Mouse (Mus musculus): ENCODE results near the gene Scyl3. TPM values are rescaled to one million over a fixed set of nuclear protein-coding genes. Genes with fewer than 3 reads are reported as not detected.
A peak's percentile ranks its signal among the peaks of the same experiment; 100 is the strongest.

Scyl3 gene
- polyA plus RNA-seq (2015; fragmentation: Nextera tagmentation; extraction: Ambion mirVana) = 16.1 and 20.7 TPM in 2 replicates

GRCm38 (mm10) chr1:163928846-163929245 lies at the start of gene Scyl3:
Gene Scyl3, plus strand, starts transcription at chr1:163929100.
- H3K4me3 ChIP-seq (replicated peaks) = peak within 1 kb of the TSS; percentile 95
- ATAC-seq = no peak
- H3K4me2 ChIP-seq (replicated peaks) = peak within 1 kb of the TSS; percentile 89
- peak within 1 kb of the TSS; percentile 88 for H3K27ac ChIP-seq
- no peaks in the 10 kb centered on the region for H3K27me3 ChIP-seq
- H3K36me3 ChIP-seq = peaks cover 4% of the 10 kb centered on the region
- peak within 1 kb of the TSS; percentile 95 for H3K9ac ChIP-seq (replicated peaks)
- no peaks in the 10 kb centered on the region for H3K9me3 ChIP-seq
- H3K4me1 ChIP-seq (replicated peaks) = peaks cover 23% of the 10 kb centered on the region
- 74% methylated on average over 7 of the region's 7 CpGs for WGBS

- Histone ChIP-seq H3K27ac (no peak overlapping the region), H3K4me2 (replicated peaks) (no peak overlapping the region), H3K9me3 (no peaks in the 10 kb centered on the region), H3K4me1 (replicated peaks) (no peaks in the 10 kb centered on the region), H3K9ac (replicated peaks) (no peak overlapping the region), H3K36me3 (peaks cover 12% of the 10 kb centered on the region; the same call in 1 of the 2 replicates), H3K4me3 (replicated peaks) (no peak overlapping the region), H3K27me3 (no peaks in the 10 kb centered on the region)
- ATAC-seq = no peak
These were observed 39.3 kb upstream of the Scyl3 start for GRCm38 (mm10) chr1:163889629-163890028.

GRCm38 (mm10) chr1:163893294-163893693 lies 35.6 kb upstream of the Scyl3 start:
- Histone ChIP-seq H3K27ac (no peak overlapping the region), H3K27me3 (no peaks in the 10 kb centered on the region), H3K36me3 (peaks cover 5% of the 10 kb centered on the region; the same call in 1 of the 2 replicates), H3K9ac (replicated peaks) (no peak overlapping the region), H3K4me3 (replicated peaks) (no peak overlapping the region), H3K9me3 (no peaks in the 10 kb centered on the region), H3K4me2 (replicated peaks) (no peak overlapping the region), H3K4me1 (replicated peaks) (no peaks in the 10 kb centered on the region)
- no peak for ATAC-seq
- 75% methylated on average over 5 of the region's 5 CpGs for WGBS

- Histone ChIP-seq H3K27ac (no peak overlapping the region), H3K36me3 (peaks cover 5% of the 10 kb centered on the region; the same call in 1 of the 2 replicates), H3K4me1 (replicated peaks) (no peaks in the 10 kb centered on the region), H3K9ac (replicated peaks) (no peak overlapping the region), H3K4me2 (replicated peaks) (no peak overlapping the region), H3K4me3 (replicated peaks) (no peak overlapping the region), H3K27me3 (no peaks in the 10 kb centered on the region), H3K9me3 (no peaks in the 10 kb centered on the region)
- 67% methylated on average over 11 of the region's 11 CpGs for WGBS
- ATAC-seq = no peak
These were observed 34.9 kb upstream of the Scyl3 start for GRCm38 (mm10) chr1:163893774-163894527.

- Histone ChIP-seq H3K9me3 (no peaks in the 10 kb centered on the region), H3K4me1 (replicated peaks) (no peaks in the 10 kb centered on the region), H3K4me3 (replicated peaks) (no peak overlapping the region), H3K36me3 (peaks cover 7% of the 10 kb centered on the region; the same call in 1 of the 2 replicates), H3K27me3 (no peaks in the 10 kb centered on the region), H3K4me2 (replicated peaks) (no peak overlapping the region), H3K27ac (no peak overlapping the region), H3K9ac (replicated peaks) (no peak overlapping the region)
- 75% methylated on average over 5 of the region's 5 CpGs for WGBS
- ATAC-seq = no peak
These were observed 30.6 kb upstream of the Scyl3 start for GRCm38 (mm10) chr1:163898291-163898764.

- Histone ChIP-seq H3K36me3 (peaks cover 7% of the 10 kb centered on the region; the same call in 1 of the 2 replicates), H3K27me3 (no peaks in the 10 kb centered on the region), H3K4me3 (replicated peaks) (no peak overlapping the region), H3K4me1 (replicated peaks) (no peaks in the 10 kb centered on the region), H3K9me3 (no peaks in the 10 kb centered on the region), H3K4me2 (replicated peaks) (no peak overlapping the region), H3K27ac (no peak overlapping the region), H3K9ac (replicated peaks) (no peak overlapping the region)
- ATAC-seq = no peak
- WGBS = 95% methylated on average over 2 of the region's 2 CpGs
These were observed 29.3 kb upstream of the Scyl3 start for GRCm38 (mm10) chr1:163899575-163899974.

- no peaks in the 10 kb centered on the region for H3K27me3 ChIP-seq
- no peak overlapping the region for H3K27ac ChIP-seq
- no peak overlapping the region for H3K4me3 ChIP-seq (replicated peaks)
- no peak for ATAC-seq
- H3K9ac ChIP-seq (replicated peaks) = no peak overlapping the region
- H3K36me3 ChIP-seq = peaks cover 7% of the 10 kb centered on the region; the same call in 1 of the 2 replicates
- 87% methylated on average over 2 of the region's 2 CpGs for WGBS
- no peaks in the 10 kb centered on the region for H3K9me3 ChIP-seq
- H3K4me2 ChIP-seq (replicated peaks) = no peak overlapping the region
- no peaks in the 10 kb centered on the region for H3K4me1 ChIP-seq (replicated peaks)
These were observed 28.7 kb upstream of the Scyl3 start for GRCm38 (mm10) chr1:163900168-163900567.

GRCm38 (mm10) chr1:163903411-163903810 lies 25.5 kb upstream of the Scyl3 start:
- no peak overlapping the region for H3K4me2 ChIP-seq (replicated peaks)
- H3K36me3 ChIP-seq = peaks cover 14% of the 10 kb centered on the region
- H3K9me3 ChIP-seq = no peaks in the 10 kb centered on the region
- no peak overlapping the region for H3K9ac ChIP-seq (replicated peaks)
- WGBS = 88% methylated on average over 3 of the region's 3 CpGs
- no peak for ATAC-seq
- H3K4me3 ChIP-seq (replicated peaks) = no peak overlapping the region
- H3K27me3 ChIP-seq = no peaks in the 10 kb centered on the region
- peaks cover 2% of the 10 kb centered on the region; the same call in 1 of the 2 replicates for H3K4me1 ChIP-seq (replicated peaks)
- no peak overlapping the region for H3K27ac ChIP-seq

- no peak overlapping the region for H3K27ac ChIP-seq
- no peaks in the 10 kb centered on the region for H3K9me3 ChIP-seq
- no peak for ATAC-seq
- H3K4me1 ChIP-seq (replicated peaks) = peaks cover 5% of the 10 kb centered on the region; the same call in 1 of the 2 replicates
- H3K27me3 ChIP-seq = no peaks in the 10 kb centered on the region
- WGBS = 81% methylated on average over 4 of the region's 4 CpGs
- H3K9ac ChIP-seq (replicated peaks) = no peak overlapping the region
- peaks cover 7% of the 10 kb centered on the region; the same call in 1 of the 2 replicates for H3K36me3 ChIP-seq
- no peak overlapping the region for H3K4me2 ChIP-seq (replicated peaks)
- H3K4me3 ChIP-seq (replicated peaks) = no peak overlapping the region
These were observed 21.7 kb upstream of the Scyl3 start for GRCm38 (mm10) chr1:163907007-163907811.

- Histone ChIP-seq H3K9me3 (no peaks in the 10 kb centered on the region), H3K9ac (replicated peaks) (no peak overlapping the region), H3K4me2 (replicated peaks) (no peak overlapping the region), H3K36me3 (peaks cover 7% of the 10 kb centered on the region; the same call in 1 of the 2 replicates), H3K27ac (no peak overlapping the region), H3K4me1 (replicated peaks) (peaks cover 5% of the 10 kb centered on the region; the same call in 1 of the 2 replicates), H3K4me3 (replicated peaks) (no peak overlapping the region), H3K27me3 (no peaks in the 10 kb centered on the region)
- WGBS = 55% methylated on average over 11 of the region's 11 CpGs
- peak; percentile 81 for ATAC-seq
These were observed 20.5 kb upstream of the Scyl3 start for GRCm38 (mm10) chr1:163908389-163908788.

GRCm38 (mm10) chr1:163910343-163910742 lies 18.6 kb upstream of the Scyl3 start:
- peak; percentile 21 for ATAC-seq
- Histone ChIP-seq H3K36me3 (peaks cover 12% of the 10 kb centered on the region; the same call in 1 of the 2 replicates), H3K9ac (replicated peaks) (no peak overlapping the region), H3K4me3 (replicated peaks) (no peak overlapping the region), H3K4me2 (replicated peaks) (no peak overlapping the region), H3K27ac (no peak overlapping the region), H3K4me1 (replicated peaks) (peaks cover 5% of the 10 kb centered on the region; the same call in 1 of the 2 replicates), H3K9me3 (no peaks in the 10 kb centered on the region), H3K27me3 (no peaks in the 10 kb centered on the region)
- 8% methylated on average over 2 of the region's 2 CpGs for WGBS

GRCm38 (mm10) chr1:163910785-163911184 lies 18.1 kb upstream of the Scyl3 start:
- Histone ChIP-seq H3K4me1 (replicated peaks) (peaks cover 5% of the 10 kb centered on the region; the same call in 1 of the 2 replicates), H3K4me3 (replicated peaks) (no peak overlapping the region), H3K27me3 (no peaks in the 10 kb centered on the region), H3K4me2 (replicated peaks) (no peak overlapping the region), H3K36me3 (peaks cover 7% of the 10 kb centered on the region; the same call in 1 of the 2 replicates), H3K9ac (replicated peaks) (no peak overlapping the region), H3K27ac (no peak overlapping the region), H3K9me3 (no peaks in the 10 kb centered on the region)
- ATAC-seq = peak; percentile 54; the same call in 1 of the 2 replicates
- 97% methylated on average over 9 of the region's 9 CpGs for WGBS
